Mouse (Mus musculus) hindbrain, embryonic 14.5 days (tissue): ENCODE data around the gene Abca3. TPM values are rescaled to one million over a fixed set of nuclear protein-coding genes. Genes with fewer than 3 reads are reported as not detected.

Source experiments
- ATAC-seq: fragments of 200-750 bp; cut with Nextera tagmentation; 2 replicates; pipeline ENCODE4 v1.8.0; 2017; ENCODE audit warnings: moderate number of reproducible peaks, mild to moderate bottlenecking, moderate TSS enrichment, moderate library complexity; ENCODE audit not compliant: low FRiP score
- DNase-seq: peaks from one replicate; pipeline ENCODE4 v3.0.0-alpha.2; 2015; ENCODE audit warnings: low spot score
- H3K27ac ChIP-seq: fragments of 300-500 bp; sonication (generic); 2 replicates; pipeline ENCODE4 v1.5.1; 2014; ENCODE audit warnings: mild to moderate bottlenecking, moderate library complexity
- H3K27me3 ChIP-seq: fragments of 300-500 bp; sonication (generic); 2 replicates; pipeline ENCODE4 v1.6.1; 2014; ENCODE audit warnings: mild to moderate bottlenecking, low read length, mixed read lengths; ENCODE audit not compliant: control insufficient read depth, insufficient read depth
- H3K36me3 ChIP-seq: fragments of 300-500 bp; sonication (generic); replicated peaks from 2 replicates; pipeline ENCODE4 v1.6.1; 2014; ENCODE audit not compliant: control insufficient read depth, insufficient read depth
- H3K4me1 ChIP-seq: fragments of 300-500 bp; sonication (generic); replicated peaks from 2 replicates; pipeline ENCODE4 v1.6.1; 2014; ENCODE audit warnings: antibody characterized with exemption, low read length, mixed read lengths; ENCODE audit not compliant: control insufficient read depth, insufficient read depth
- H3K4me2 ChIP-seq: fragments of 300-500 bp; sonication (generic); replicated peaks from 2 replicates; pipeline ENCODE4 v1.6.1; 2014; ENCODE audit warnings: mild to moderate bottlenecking, moderate library complexity
- H3K4me3 ChIP-seq: fragments of 300-500 bp; sonication (generic); replicated peaks from 2 replicates; pipeline ENCODE4 v1.5.1; 2014; ENCODE audit warnings: mild to moderate bottlenecking, low read length
- H3K9ac ChIP-seq: fragments of 300-500 bp; sonication (generic); 2 replicates; pipeline ENCODE4 v1.6.1; 2014
- H3K9me3 ChIP-seq: fragments of 300-500 bp; sonication (generic); 2 replicates; pipeline ENCODE4 v1.6.1; 2016; ENCODE audit warnings: low read length; ENCODE audit not compliant: control insufficient read depth
- WGBS: fragments of 180-500 bp; shearing (Covaris S2); extraction: QIAGEN DNeasy Blood & Tissue Kit; methylation state at CpG from one replicate; pipeline ENCODE4 v1.1.7; 2014; 5-methylcytosine and 5-hydroxymethylcytosine counted together
- polyA plus RNA-seq: library from polyadenylated mRNA; unstranded; fragments of >200 nt; fragmentation: Nextera tagmentation; extraction: Ambion mirVana; gene quantifications from 2 replicates; pipeline ENCODE4 v1.2.1, GENCODE M21; 2014

The Abca3 gene
- polyA plus RNA-seq, result 32.8 and 34.8 TPM in 2 replicates

DNA sequence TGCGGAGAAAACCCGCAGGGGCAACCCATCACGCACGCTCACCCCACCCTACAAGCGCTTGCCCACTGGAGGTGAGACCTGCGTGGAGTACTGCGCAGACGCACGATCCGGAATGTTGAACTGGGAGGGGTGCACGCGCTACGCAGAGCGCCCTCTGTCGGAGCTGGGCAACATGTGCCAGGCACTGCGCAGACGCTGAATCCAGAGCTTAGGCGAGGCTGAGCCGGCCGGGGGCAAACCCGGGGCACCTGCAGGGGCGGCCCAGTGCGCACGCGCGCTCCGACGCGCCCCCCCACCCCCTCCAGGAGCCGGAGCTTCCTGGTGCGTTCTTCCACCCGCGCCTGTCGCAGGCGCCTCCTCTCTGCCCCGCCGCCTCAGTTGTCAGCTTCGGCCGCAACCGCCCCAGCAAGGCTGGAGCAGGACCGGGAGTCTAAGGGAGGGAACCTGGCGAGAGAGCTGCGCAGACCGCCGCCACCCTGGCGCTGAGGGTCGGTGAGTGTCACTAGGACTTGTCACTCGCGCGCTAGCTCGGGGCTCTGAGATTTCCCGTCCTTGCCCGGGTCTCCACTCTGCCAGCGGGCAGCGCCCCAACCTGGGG is at the start of gene Abca3:
TSS of gene Abca3 (plus strand) at position 191 of the 598 bp plus-strand sequence.
- ATAC-seq (peak; percentile 97), DNase-seq (peak; percentile 98)
- Histone ChIP-seq H3K27me3 (peaks cover 10% of the 10 kb centered on the region), H3K4me3 (peak within 1 kb of the TSS; percentile 67), H3K36me3 (no peaks in the 10 kb centered on the region), H3K9me3 (no peaks in the 10 kb centered on the region), H3K4me1 (peaks cover 22% of the 10 kb centered on the region), H3K9ac (peak within 1 kb of the TSS; percentile 83), H3K27ac (peak within 1 kb of the TSS; percentile 72), H3K4me2 (peak within 1 kb of the TSS; percentile 68)
- under 1% methylated on average over 47 of the region's 55 CpGs for WGBS

DNA sequence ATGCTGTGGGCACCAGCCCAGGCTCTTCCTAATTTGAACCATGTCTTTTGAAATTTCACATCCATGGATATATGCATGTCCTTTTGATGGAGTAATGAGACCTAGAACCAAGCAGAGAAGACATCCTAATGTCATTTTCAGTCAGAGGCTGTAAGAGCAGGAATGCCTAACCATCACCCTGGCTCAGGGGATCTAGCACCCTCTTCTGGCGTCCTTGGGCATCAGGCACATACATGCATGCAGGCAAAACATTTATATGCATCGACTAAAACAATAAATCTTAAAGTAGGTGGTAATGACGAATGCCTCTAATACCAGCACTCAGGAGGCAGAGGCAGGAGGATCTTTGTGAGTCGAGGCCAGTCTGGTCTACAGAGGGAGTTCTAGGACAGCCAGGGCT is 44.2 kb upstream of the Abca3 start:
- 57% methylated on average over 4 of the region's 4 CpGs for WGBS

DNA sequence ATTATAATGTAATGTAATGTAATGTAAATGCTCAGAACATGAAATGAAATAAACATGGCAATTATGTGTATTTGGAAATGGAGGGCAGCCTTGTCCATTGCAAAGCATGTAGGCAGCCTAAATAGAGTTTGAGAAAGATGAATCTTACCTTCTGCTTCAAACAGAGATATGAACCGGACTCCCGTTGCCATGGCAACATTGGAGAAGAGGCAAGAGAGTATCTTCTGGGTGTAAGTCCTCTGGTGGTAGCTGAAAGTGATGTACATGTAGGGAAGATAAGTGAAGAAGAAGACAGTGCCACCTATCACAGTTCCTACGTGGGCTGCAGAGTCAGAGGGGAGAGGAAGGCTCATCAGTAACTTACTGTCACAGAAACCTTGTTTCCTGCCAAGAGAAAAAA is 30.9 kb upstream of the Abca3 start:
- ATAC-seq, result no peak
- no peak for DNase-seq
- no peaks in the 10 kb centered on the region for H3K27me3 ChIP-seq

More for the DNA sequence above, 44.2 kb upstream of the Abca3 start:
- Histone ChIP-seq H3K4me2 (no peak overlapping the region), H3K36me3 (no peaks in the 10 kb centered on the region), H3K9ac (no peak overlapping the region), H3K4me3 (no peak overlapping the region), H3K27me3 (no peaks in the 10 kb centered on the region), H3K4me1 (no peaks in the 10 kb centered on the region), H3K27ac (no peak overlapping the region), H3K9me3 (no peaks in the 10 kb centered on the region)
- DNase-seq (no peak), ATAC-seq (no peak)

DNA sequence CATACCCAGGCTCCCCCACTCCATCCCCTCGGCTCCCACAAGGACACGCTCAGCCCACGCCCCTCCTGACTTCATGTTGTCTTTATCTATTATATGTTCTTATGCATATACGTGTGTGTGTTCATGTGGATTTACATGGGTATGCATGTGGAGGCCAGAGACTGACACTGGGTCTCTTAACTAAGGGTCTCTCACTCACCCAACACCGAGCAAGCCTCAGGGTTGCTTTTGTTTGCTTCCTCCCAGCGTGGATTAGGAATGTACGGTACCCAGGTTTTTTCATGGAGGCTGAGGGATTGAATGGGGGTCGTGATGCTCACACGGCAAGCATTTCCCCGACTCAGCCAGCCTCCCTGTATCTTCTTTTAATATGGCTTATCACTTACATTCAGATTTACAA is 26.7 kb upstream of the Abca3 start:
- no peak overlapping the region for H3K4me3 ChIP-seq
- H3K9me3 ChIP-seq, result 0 out of 2 replicates have a peak, but pooled peaks cover 4% of the 10 kb centered on the region
- no peak overlapping the region for H3K9ac ChIP-seq
- 90% methylated on average over 10 of the region's 10 CpGs for WGBS
- H3K4me2 ChIP-seq, result no peak overlapping the region
- no peaks in the 10 kb centered on the region for H3K27me3 ChIP-seq
- DNase-seq (no peak), ATAC-seq (no peak)
- H3K4me1 ChIP-seq, result no peaks in the 10 kb centered on the region
- no peaks in the 10 kb centered on the region for H3K36me3 ChIP-seq
- H3K27ac ChIP-seq, result no peak overlapping the region

More for the DNA sequence above, 30.9 kb upstream of the Abca3 start:
- Histone ChIP-seq H3K4me2 (no peak overlapping the region), H3K4me3 (no peak overlapping the region), H3K27ac (no peak overlapping the region), H3K4me1 (no peaks in the 10 kb centered on the region), H3K36me3 (no peaks in the 10 kb centered on the region), H3K9ac (no peak overlapping the region), H3K9me3 (0 out of 2 replicates have a peak, but pooled peaks cover 4% of the 10 kb centered on the region)
- WGBS, result 92% methylated on average over 3 of the region's 3 CpGs

DNA sequence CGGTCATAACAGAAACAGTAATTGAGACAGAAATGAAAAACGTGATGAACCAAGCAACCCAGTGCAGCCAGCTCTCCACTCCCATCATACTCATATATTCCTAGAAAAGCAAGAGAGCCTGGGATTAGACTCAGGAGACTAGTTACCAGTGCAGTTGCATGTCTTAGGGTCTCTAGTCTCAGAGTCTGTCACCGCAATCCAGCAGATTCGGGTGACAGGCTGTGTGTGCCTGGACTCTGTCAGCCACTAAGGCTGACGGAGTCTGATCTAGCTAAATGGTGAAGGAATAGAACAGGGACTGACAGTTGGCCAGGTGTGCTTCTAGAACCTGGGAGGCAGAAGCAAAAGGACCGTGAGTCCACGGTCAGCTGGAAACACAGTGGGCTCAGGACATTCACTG is 24.1 kb upstream of the Abca3 start:
- Histone ChIP-seq H3K36me3 (no peaks in the 10 kb centered on the region), H3K4me2 (no peak overlapping the region), H3K4me3 (no peak overlapping the region), H3K27me3 (no peaks in the 10 kb centered on the region), H3K27ac (no peak overlapping the region), H3K9ac (no peak overlapping the region), H3K9me3 (no peaks in the 10 kb centered on the region), H3K4me1 (no peaks in the 10 kb centered on the region)
- WGBS, result 83% methylated on average over 7 of the region's 7 CpGs
- ATAC-seq (no peak), DNase-seq (no peak)

DNA sequence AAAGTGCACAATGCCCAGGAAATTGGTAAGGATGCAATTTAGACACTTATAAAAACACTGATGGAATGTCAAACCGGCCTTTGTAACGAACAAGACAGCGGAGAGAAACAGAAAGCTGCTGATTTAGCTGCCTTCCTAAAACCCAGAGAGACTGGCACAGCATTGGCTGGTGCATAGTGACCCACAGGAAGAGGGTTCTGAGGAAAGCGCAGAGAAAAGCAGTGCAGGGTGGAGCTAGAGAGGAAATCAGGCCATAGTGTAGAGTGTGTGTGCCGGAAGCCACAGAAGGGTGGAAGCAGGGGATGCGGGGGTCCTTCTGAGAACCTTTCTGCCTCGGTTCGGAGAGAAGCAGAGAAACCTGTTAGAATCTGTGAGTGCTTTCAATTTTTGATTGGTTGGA is 7.1 kb upstream of the Abca3 start:
- ATAC-seq (no peak), DNase-seq (no peak)
- H3K4me3 ChIP-seq, result no peak overlapping the region
- H3K27ac ChIP-seq, result no peak overlapping the region
- H3K36me3 ChIP-seq, result no peaks in the 10 kb centered on the region
- H3K4me1 ChIP-seq, result no peaks in the 10 kb centered on the region
- H3K4me2 ChIP-seq, result no peak overlapping the region
- 92% methylated on average over 8 of the region's 8 CpGs for WGBS
- no peak overlapping the region for H3K9ac ChIP-seq
- H3K9me3 ChIP-seq, result no peaks in the 10 kb centered on the region
- H3K27me3 ChIP-seq, result no peaks in the 10 kb centered on the region

DNA sequence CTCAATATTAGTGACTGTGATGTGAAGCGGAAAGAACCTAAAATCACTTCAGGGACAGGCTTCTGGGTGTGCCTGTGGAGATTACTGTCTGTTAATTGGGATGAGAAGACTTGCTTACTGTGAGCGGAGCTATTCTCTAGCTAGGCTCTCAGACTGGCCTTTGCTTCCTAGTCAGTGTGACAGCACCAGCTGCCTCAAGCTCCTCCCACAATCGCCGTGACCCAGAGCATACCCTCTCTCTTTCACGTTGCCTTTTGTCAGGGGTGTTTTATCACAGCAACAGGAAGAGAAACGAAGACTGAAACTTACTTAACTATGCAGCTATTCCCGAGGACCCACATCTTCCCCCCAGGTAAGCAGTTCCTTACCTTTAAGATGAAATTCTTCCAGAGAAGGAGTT is 4.9 kb upstream of the Abca3 start:
- Histone ChIP-seq H3K27ac (no peak overlapping the region), H3K36me3 (no peaks in the 10 kb centered on the region), H3K9me3 (no peaks in the 10 kb centered on the region), H3K4me1 (no peaks in the 10 kb centered on the region; the same call in 1 of the 2 replicates), H3K9ac (no peak overlapping the region), H3K4me3 (no peak overlapping the region), H3K27me3 (peaks cover 10% of the 10 kb centered on the region), H3K4me2 (no peak overlapping the region)
- no peak for ATAC-seq
- 59% methylated on average over 7 of the region's 7 CpGs for WGBS
- DNase-seq, result no peak

DNA sequence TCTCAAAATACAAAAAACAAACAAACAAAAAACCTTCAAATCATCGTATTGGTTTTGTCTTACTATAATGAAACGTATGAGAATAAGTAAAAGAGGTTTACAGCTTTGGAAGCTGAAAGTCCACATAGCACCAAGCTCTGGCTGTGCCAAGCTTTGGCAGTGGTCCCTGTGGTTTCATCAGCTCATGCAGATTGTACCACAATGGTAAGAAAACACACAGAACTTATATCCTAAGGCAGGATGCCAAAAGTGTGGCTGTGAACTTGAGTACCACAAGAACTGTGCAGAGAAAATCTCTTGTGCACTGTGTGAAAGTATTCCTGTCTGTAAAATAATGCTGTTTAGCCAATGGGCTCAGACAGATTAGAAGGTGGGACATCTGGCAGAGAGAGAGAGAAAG is 2.6 kb upstream of the Abca3 start:
- H3K4me2 ChIP-seq, result no peak overlapping the region
- no peak overlapping the region for H3K9ac ChIP-seq
- DNase-seq, result no peak
- ATAC-seq, result no peak
- no peaks in the 10 kb centered on the region for H3K9me3 ChIP-seq
- peaks cover 10% of the 10 kb centered on the region for H3K27me3 ChIP-seq
- H3K4me3 ChIP-seq, result no peak overlapping the region
- H3K4me1 ChIP-seq, result peaks cover 15% of the 10 kb centered on the region
- no peaks in the 10 kb centered on the region for H3K36me3 ChIP-seq
- H3K27ac ChIP-seq, result no peak overlapping the region
- 81% methylated on average over 2 of the region's 2 CpGs for WGBS

DNA sequence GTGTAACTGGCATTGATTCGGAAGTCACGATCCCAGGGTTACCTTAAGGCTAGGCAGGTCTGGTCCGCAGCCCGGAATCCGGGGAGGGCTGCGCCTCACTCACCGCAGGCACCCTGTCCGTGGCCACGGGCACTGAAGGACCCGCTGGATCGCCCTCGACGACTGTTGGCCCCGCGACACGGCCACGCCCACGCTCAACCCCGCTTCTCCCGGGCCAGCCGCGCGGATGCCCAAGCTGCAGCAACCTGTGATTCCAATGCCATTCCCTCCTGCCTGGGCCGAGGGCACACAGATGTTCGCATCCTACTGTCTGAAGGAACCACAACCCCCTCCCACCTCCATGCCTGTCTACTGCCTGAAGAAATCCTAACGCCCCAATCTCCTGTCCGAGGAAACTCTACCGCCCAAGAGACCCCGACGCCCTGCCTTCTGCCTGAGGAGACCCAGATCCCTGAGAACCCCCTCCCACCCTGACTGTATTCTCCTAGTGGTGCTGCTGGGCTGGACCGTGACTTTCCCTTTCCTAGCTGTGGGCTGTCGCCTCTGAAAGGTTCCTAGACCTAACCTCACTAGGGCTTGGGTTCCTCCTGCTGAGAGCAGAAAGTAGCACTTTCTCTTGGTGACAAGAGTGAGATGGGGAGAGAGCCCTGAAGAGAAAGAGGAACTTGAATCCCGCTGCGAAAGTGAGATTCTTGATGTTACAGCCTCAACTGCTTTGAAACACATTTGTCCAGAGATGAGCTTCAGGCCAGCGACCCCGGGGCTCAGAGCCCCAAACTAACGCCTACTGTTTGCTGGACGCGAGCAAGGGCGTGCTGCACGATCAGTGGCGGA is 607 bp upstream of the Abca3 start, which contains the start of gene Abca17:
TSS of gene Abca17 (minus strand) at position 143 of the 834 bp plus-strand sequence.
- Histone ChIP-seq H3K27ac (peak within 1 kb of the TSS; percentile 72; the same call in 1 of the 2 replicates), H3K27me3 (peaks cover 10% of the 10 kb centered on the region), H3K36me3 (no peaks in the 10 kb centered on the region), H3K4me3 (peak within 1 kb of the TSS; percentile 67), H3K9ac (peak within 1 kb of the TSS; percentile 83), H3K4me2 (peak within 1 kb of the TSS; percentile 68), H3K9me3 (no peaks in the 10 kb centered on the region), H3K4me1 (peaks cover 22% of the 10 kb centered on the region)
- ATAC-seq (no peak), DNase-seq (no peak)
- 6% methylated on average over 42 of the region's 42 CpGs for WGBS
